Mouse (Mus musculus) lung, postnatal 0 days (tissue): Measurements from ENCODE around the gene Slc5a4b. TPM values are rescaled to one million over a fixed set of nuclear protein-coding genes. Genes with fewer than 3 reads are reported as not detected.

Experiments used
- ATAC-seq: fragments of 200-750 bp; cut with Nextera tagmentation; 2 replicates; pipeline ENCODE4 v1.8.0; 2017; ENCODE audit warnings: moderate library complexity
- DNase-seq: peaks from one replicate; pipeline ENCODE4 v3.0.0-alpha.2; 2016; ENCODE audit warnings: low spot score
- H3K27ac ChIP-seq: fragments of 300-500 bp; sonication (generic); 2 replicates; pipeline ENCODE4 v1.5.1; 2014; ENCODE audit warnings: antibody characterized with exemption, mild to moderate bottlenecking, low read length, mixed read lengths
- H3K27me3 ChIP-seq: fragments of 300-500 bp; sonication (generic); replicated peaks from 2 replicates; pipeline ENCODE4 v1.6.1; 2014; ENCODE audit warnings: low read length, mixed read lengths; ENCODE audit not compliant: insufficient read depth
- H3K36me3 ChIP-seq: fragments of 300-500 bp; sonication (generic); 2 replicates; pipeline ENCODE4 v1.6.1; 2014; ENCODE audit warnings: low read length, mixed read lengths; ENCODE audit not compliant: insufficient read depth
- H3K4me1 ChIP-seq: fragments of 300-500 bp; sonication (generic); 2 replicates; pipeline ENCODE4 v1.6.1; 2014; ENCODE audit warnings: antibody characterized with exemption, low read depth, low read length, mixed read lengths; ENCODE audit not compliant: insufficient read depth
- H3K4me2 ChIP-seq: fragments of 300-500 bp; sonication (generic); replicated peaks from 2 replicates; pipeline ENCODE4 v1.6.1; 2014; ENCODE audit warnings: low read depth, mild to moderate bottlenecking, low read length, moderate library complexity, mixed read lengths
- H3K4me3 ChIP-seq: fragments of 300-500 bp; sonication (generic); 2 replicates; pipeline ENCODE4 v1.5.1; 2014; ENCODE audit warnings: low read depth, low read length
- H3K9ac ChIP-seq: fragments of 300-500 bp; sonication (generic); replicated peaks from 2 replicates; pipeline ENCODE4 v1.6.1; 2014; ENCODE audit warnings: low read depth, mild to moderate bottlenecking
- H3K9me3 ChIP-seq: fragments of 300-500 bp; sonication (generic); 2 replicates; pipeline ENCODE4 v1.6.1; 2016; ENCODE audit warnings: low read length, mixed read lengths
- CTCF ChIP-seq: IDR thresholded peaks from 2 replicates; pipeline ENCODE4 v1.5.1; 2016; ENCODE audit warnings: antibody characterized with exemption, mild to moderate bottlenecking
- EP300 ChIP-seq: IDR thresholded peaks from 2 replicates; pipeline ENCODE4 v1.6.1; 2016; ENCODE audit warnings: antibody characterized with exemption, mild to moderate bottlenecking, control low read depth
- WGBS: fragments of 180-500 bp; shearing (Covaris S2); extraction: QIAGEN DNeasy Blood & Tissue Kit; methylation state at CpG from one replicate; pipeline ENCODE4 v1.1.7; 2014; 5-methylcytosine and 5-hydroxymethylcytosine counted together
- polyA plus RNA-seq: library from polyadenylated mRNA; unstranded; fragments of >200 nt; fragmentation: Nextera tagmentation; extraction: Ambion mirVana; gene quantifications from 2 replicates; pipeline ENCODE4 v1.2.1, GENCODE M21; 2015

Gene Slc5a4b
- polyA plus RNA-seq, 1 experiment from 2014 or later, result 0.04 TPM

GRCm38 (mm10) chr10:76031511-76032401, 79.0 kb downstream of the Slc5a4b start:
- TF ChIP-seq EP300 (no peak), CTCF (no peak)
- DNase-seq, result no peak
- peak; percentile 57 for ATAC-seq
- 47% methylated on average over 14 of the region's 14 CpGs for WGBS
- Histone ChIP-seq H3K4me1 (no peaks in the 10 kb centered on the region), H3K9me3 (no peaks in the 10 kb centered on the region), H3K4me3 (peak overlapping the region; percentile 55), H3K27me3 (no peaks in the 10 kb centered on the region), H3K36me3 (no peaks in the 10 kb centered on the region), H3K9ac (0 out of 2 replicates have a peak overlapping the region, but pooled peaks have one; percentile 12), H3K27ac (peak overlapping the region; percentile 51), H3K4me2 (peak overlapping the region; percentile 74)

- H3K4me2 ChIP-seq, result no peak overlapping the region
- H3K9ac ChIP-seq, result no peak overlapping the region
- H3K4me1 ChIP-seq, result no peaks in the 10 kb centered on the region
- H3K27ac ChIP-seq, result no peak overlapping the region
- no peaks in the 10 kb centered on the region for H3K27me3 ChIP-seq
- H3K4me3 ChIP-seq, result no peak overlapping the region
- ATAC-seq, result no peak
- no peaks in the 10 kb centered on the region for H3K9me3 ChIP-seq
- WGBS, result 54% methylated on average over 5 of the region's 5 CpGs
- no peak for DNase-seq
- no peaks in the 10 kb centered on the region for H3K36me3 ChIP-seq
- TF ChIP-seq CTCF (no peak), EP300 (no peak)
Observed at GRCm38 (mm10) chr10:76030496-76030895, 80.3 kb downstream of the Slc5a4b start.

GRCm38 (mm10) chr10:76029276-76029675, 81.5 kb downstream of the Slc5a4b start:
- H3K4me1 ChIP-seq, result no peaks in the 10 kb centered on the region
- DNase-seq (no peak), ATAC-seq (no peak)
- no peak overlapping the region for H3K27ac ChIP-seq
- H3K4me3 ChIP-seq, result no peak overlapping the region
- TF ChIP-seq CTCF (no peak), EP300 (no peak)
- 70% methylated on average over 5 of the region's 5 CpGs for WGBS
- H3K36me3 ChIP-seq, result no peaks in the 10 kb centered on the region
- no peaks in the 10 kb centered on the region for H3K27me3 ChIP-seq
- H3K4me2 ChIP-seq, result no peak overlapping the region
- H3K9me3 ChIP-seq, result no peaks in the 10 kb centered on the region
- H3K9ac ChIP-seq, result no peak overlapping the region

- no peak for ATAC-seq
- H3K4me2 ChIP-seq, result no peak overlapping the region
- no peaks in the 10 kb centered on the region for H3K4me1 ChIP-seq
- 0 out of 2 replicates have a peak overlapping the region, but pooled peaks have one; percentile 14 for H3K27ac ChIP-seq
- 52% methylated on average over 9 of the region's 9 CpGs for WGBS
- no peak overlapping the region for H3K4me3 ChIP-seq
- H3K27me3 ChIP-seq, result no peaks in the 10 kb centered on the region
- no peaks in the 10 kb centered on the region for H3K9me3 ChIP-seq
- TF ChIP-seq CTCF (no peak), EP300 (no peak)
- H3K9ac ChIP-seq, result no peak overlapping the region
- no peak for DNase-seq
- no peaks in the 10 kb centered on the region for H3K36me3 ChIP-seq
Observed at GRCm38 (mm10) chr10:76028396-76028795, 82.4 kb downstream of the Slc5a4b start.

- Histone ChIP-seq H3K9me3 (no peaks in the 10 kb centered on the region), H3K36me3 (no peaks in the 10 kb centered on the region), H3K27me3 (no peaks in the 10 kb centered on the region), H3K4me1 (no peaks in the 10 kb centered on the region), H3K9ac (no peak overlapping the region), H3K4me2 (no peak overlapping the region), H3K4me3 (no peak overlapping the region), H3K27ac (no peak overlapping the region)
- ATAC-seq (no peak), DNase-seq (peak; percentile 25)
- no peak for TF ChIP-seq CTCF
- TF ChIP-seq EP300, result no peak
- whole genome bisulfite sequencing, result 13% methylated on average over 3 of the region's 4 CpGs
Observed at GRCm38 (mm10) chr10:76028016-76028366, 82.8 kb downstream of the Slc5a4b start.

GRCm38 (mm10) chr10:76027127-76028015, 83.4 kb downstream of the Slc5a4b start:
- no peak overlapping the region for H3K9ac ChIP-seq

More at GRCm38 (mm10) chr10:76027127-76028015, 83.4 kb downstream of the Slc5a4b start:
- Histone ChIP-seq H3K4me1 (no peaks in the 10 kb centered on the region), H3K4me2 (no peak overlapping the region), H3K27me3 (no peaks in the 10 kb centered on the region), H3K27ac (no peak overlapping the region), H3K9me3 (no peaks in the 10 kb centered on the region), H3K36me3 (no peaks in the 10 kb centered on the region), H3K4me3 (no peak overlapping the region)
- ATAC-seq (no peak), DNase-seq (no peak)
- 50% methylated on average over 12 of the region's 12 CpGs for WGBS
- TF ChIP-seq EP300, result no peak
- TF ChIP-seq CTCF, result peak; percentile 7; the same call in 1 of the 2 replicates
